Mouse (Mus musculus) neural tube, embryonic 14.5 days (tissue): ENCODE results near the gene Cnga2. TPM values are rescaled to one million over a fixed set of nuclear protein-coding genes. Genes with fewer than 3 reads are reported as not detected.
"Not testable (repeated sequence)": the region's sequence is repeated elsewhere in the genome, so short reads cannot be mapped to it uniquely, and the experiment has no call there.

Experiments
- ATAC-seq: fragments of 200-750 bp; cut with Nextera tagmentation; 2 replicates; pipeline ENCODE4 v1.8.0; 2017; ENCODE audit warnings: low read depth, mild to moderate bottlenecking, moderate TSS enrichment, moderate library complexity
- H3K27ac ChIP-seq: fragments of 300-500 bp; sonication (generic); 2 replicates; pipeline ENCODE4 v1.5.1; 2014; ENCODE audit warnings: low read depth, mild to moderate bottlenecking, control low read depth, low read length, moderate library complexity, mixed read lengths
- H3K27me3 ChIP-seq: fragments of 300-500 bp; sonication (generic); 2 replicates; pipeline ENCODE4 v1.6.1; 2014; ENCODE audit warnings: low read length; ENCODE audit not compliant: control insufficient read depth, insufficient read depth
- H3K36me3 ChIP-seq: fragments of 300-500 bp; sonication (generic); 2 replicates; pipeline ENCODE4 v1.6.1; 2014; ENCODE audit warnings: low read length, mixed read lengths; ENCODE audit not compliant: control insufficient read depth, insufficient read depth
- H3K4me1 ChIP-seq: fragments of 300-500 bp; sonication (generic); 2 replicates; pipeline ENCODE4 v1.6.1; 2014; ENCODE audit warnings: low read length; ENCODE audit not compliant: control insufficient read depth, insufficient read depth
- H3K4me2 ChIP-seq: fragments of 300-500 bp; sonication (generic); 2 replicates; pipeline ENCODE4 v1.6.1; 2014; ENCODE audit warnings: mild to moderate bottlenecking, low read depth, low read length, control low read depth
- H3K4me3 ChIP-seq: fragments of 300-500 bp; sonication (generic); 2 replicates; pipeline ENCODE4 v1.5.1; 2014; ENCODE audit warnings: low read depth, low read length, control low read depth, mixed read lengths
- H3K9ac ChIP-seq: fragments of 300-500 bp; sonication (generic); replicated peaks from 2 replicates; pipeline ENCODE4 v1.6.1; 2014; ENCODE audit warnings: low read depth, mild to moderate bottlenecking, control low read depth, low read length, mixed read lengths
- H3K9me3 ChIP-seq: fragments of 300-500 bp; sonication (generic); 2 replicates; pipeline ENCODE4 v1.6.1; 2016; ENCODE audit warnings: low read length; ENCODE audit not compliant: control insufficient read depth
- WGBS: fragments of 180-500 bp; shearing (Covaris S2); extraction: QIAGEN DNeasy Blood & Tissue Kit; methylation state at CpG from one replicate; pipeline ENCODE4 v1.1.7; 2014; 5-methylcytosine and 5-hydroxymethylcytosine counted together
- polyA plus RNA-seq: library from polyadenylated mRNA; unstranded; fragments of >200 nt; fragmentation: Nextera tagmentation; extraction: Ambion mirVana; gene quantifications from 2 replicates; pipeline ENCODE4 v1.2.1, GENCODE M21; 2014

The Cnga2 gene
- polyA plus RNA-seq, 1 experiment from 2014 or later: 0.15 TPM

DNA sequence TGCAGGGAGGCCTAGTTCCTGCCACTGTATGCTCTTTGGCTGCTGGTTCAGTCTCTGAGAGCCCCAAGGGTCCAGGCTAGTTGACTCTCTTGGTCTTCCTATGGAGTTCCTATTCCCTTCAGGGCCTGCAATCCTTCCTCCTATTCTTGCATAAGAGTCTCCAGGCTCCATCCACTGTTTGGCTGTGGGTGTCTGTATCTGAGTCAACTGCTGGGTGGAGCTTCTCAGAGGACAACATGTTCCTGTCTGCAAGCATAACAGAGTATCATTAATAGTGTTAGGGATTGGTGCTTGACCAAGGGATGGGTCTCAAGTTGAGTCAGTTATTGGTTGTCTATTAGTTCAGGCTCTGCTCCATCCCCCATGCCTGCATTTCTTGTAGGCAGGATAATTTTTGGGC lies 14.0 kb upstream of the Cnga2 start:
- not testable (repeated sequence) for H3K36me3 ChIP-seq, H3K27ac ChIP-seq, H3K4me2 ChIP-seq, H3K4me3 ChIP-seq, ATAC-seq, H3K9me3 ChIP-seq, H3K9ac ChIP-seq, H3K27me3 ChIP-seq, H3K4me1 ChIP-seq

DNA sequence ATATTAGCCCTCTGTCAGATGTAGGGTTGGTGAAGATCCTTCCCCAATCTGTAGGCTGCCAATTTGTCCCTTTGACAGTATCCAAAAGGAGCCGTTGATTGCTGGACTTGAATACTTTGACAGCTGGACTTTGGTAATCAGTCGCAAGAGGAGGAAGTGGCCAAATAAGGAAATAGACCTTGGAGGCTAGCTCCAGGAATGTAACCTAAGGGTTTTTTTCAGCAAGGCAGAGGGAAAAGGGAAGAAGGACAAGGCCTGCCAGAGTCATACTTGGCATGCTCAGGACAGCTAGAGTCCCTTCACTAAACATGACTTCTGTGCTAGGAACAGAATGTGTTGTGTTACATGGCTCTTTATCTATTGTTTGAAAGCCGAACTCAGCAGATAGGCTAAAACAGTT lies 11.2 kb upstream of the Cnga2 start:
- ATAC-seq: no peak
- Histone ChIP-seq H3K36me3 (no peaks in the 10 kb centered on the region), H3K9ac (no peak overlapping the region), H3K4me2 (no peak overlapping the region), H3K4me3 (no peak overlapping the region), H3K4me1 (no peaks in the 10 kb centered on the region), H3K9me3 (no peaks in the 10 kb centered on the region), H3K27ac (no peak overlapping the region), H3K27me3 (no peaks in the 10 kb centered on the region)
- 79% methylated on average over 3 of the region's 3 CpGs for WGBS

DNA sequence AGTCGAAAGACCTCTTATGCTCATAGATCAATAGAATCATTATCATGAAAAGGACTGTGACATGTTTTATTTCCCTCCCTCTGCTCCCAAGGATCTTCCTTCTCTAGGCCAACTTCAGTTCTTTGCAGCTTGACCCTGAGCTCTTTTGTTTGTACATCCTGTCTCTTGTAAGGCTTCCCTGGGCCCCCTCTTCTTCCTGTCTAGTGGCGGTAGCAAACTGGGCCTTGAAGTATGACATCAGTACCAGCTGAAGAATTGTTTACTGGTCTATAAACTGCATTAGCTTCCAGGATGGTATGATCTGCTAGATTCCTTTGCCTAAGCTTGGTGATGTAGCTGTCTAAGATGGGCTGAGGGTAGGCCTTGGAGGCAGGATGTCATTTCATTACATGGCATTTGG lies 10.3 kb upstream of the Cnga2 start:
- WGBS: 52% methylated on average over 2 of the region's 2 CpGs
- H3K4me3 ChIP-seq: no peak overlapping the region

DNA sequence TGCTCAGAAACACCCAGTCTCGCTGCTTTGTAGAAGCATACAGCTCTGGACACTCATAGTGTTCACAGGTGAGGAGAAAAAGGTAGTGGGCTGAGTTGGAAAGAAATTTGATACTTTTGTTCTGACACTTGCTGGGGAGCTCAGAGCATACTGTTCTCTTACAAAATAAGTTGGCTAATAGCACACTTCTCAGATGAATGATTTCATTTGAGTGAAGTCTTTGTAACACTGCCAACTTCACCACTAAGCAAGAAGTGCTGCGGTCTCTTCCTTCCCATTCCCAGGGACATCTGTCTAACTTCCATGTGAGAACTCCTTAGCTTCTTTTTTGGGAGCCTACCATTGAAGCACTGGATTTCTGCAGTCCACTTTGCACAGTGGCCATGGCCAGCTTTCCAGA lies 8.4 kb upstream of the Cnga2 start:
- Histone ChIP-seq H3K4me1 (no peaks in the 10 kb centered on the region), H3K27me3 (no peaks in the 10 kb centered on the region), H3K9me3 (no peaks in the 10 kb centered on the region), H3K9ac (no peak overlapping the region), H3K4me2 (no peak overlapping the region), H3K36me3 (no peaks in the 10 kb centered on the region), H3K4me3 (no peak overlapping the region), H3K27ac (no peak overlapping the region)
- no peak for ATAC-seq
- 74% methylated on average over 2 of the region's 2 CpGs for WGBS

More for the DNA sequence above, 10.3 kb upstream of the Cnga2 start:
- Histone ChIP-seq H3K4me2 (no peak overlapping the region), H3K4me1 (no peaks in the 10 kb centered on the region), H3K27ac (no peak overlapping the region), H3K36me3 (no peaks in the 10 kb centered on the region), H3K9me3 (no peaks in the 10 kb centered on the region), H3K27me3 (no peaks in the 10 kb centered on the region), H3K9ac (no peak overlapping the region)
- no peak for ATAC-seq

DNA sequence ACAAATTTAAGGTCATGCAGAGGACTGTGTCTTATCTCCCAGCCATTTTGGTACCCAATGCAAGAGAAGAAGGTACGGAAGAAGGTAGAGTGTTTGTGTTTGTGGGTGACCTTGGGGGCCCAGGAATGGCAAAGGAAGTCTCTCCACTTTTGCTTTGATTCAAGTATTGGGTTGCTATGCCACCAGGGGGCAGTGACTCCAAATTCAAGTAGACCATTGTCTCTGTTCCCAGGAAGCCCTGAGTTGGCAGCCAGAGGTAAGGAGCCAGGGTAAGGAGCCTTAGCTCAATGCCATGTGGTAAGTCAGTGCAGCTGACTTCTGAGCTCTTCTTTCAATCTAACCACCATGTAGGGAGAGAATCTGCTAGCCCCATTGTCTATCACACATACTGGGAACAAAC lies 7.9 kb upstream of the Cnga2 start:
- Histone ChIP-seq H3K4me1 (no peaks in the 10 kb centered on the region), H3K4me3 (no peak overlapping the region), H3K9me3 (no peaks in the 10 kb centered on the region), H3K36me3 (no peaks in the 10 kb centered on the region), H3K27me3 (no peaks in the 10 kb centered on the region), H3K27ac (no peak overlapping the region), H3K9ac (no peak overlapping the region), H3K4me2 (no peak overlapping the region)
- WGBS: 88% methylated on average over 1 of the region's 1 CpGs
- ATAC-seq: no peak

DNA sequence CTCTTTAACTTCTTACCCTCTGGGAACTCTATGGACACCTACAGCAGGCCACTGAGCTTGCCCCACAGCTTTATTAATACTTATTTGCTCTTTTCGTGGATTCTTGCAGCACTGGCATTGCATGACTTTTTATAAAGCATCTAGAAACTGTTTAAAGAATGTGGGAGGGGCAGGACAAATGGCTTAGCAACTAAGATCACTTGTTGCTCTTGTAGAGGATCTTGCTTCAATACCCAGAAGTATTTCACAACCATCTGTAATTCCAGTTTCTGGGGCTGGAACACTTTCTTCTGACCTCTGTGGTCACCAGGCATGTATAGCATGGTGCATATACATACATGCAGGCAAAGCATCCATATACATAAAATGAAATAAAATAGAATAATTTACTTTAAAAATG lies 4.3 kb downstream of the Cnga2 start:
- H3K4me1 ChIP-seq: no peaks in the 10 kb centered on the region
- H3K27me3 ChIP-seq: no peaks in the 10 kb centered on the region
- no peak overlapping the region for H3K27ac ChIP-seq
- H3K36me3 ChIP-seq: no peaks in the 10 kb centered on the region
- ATAC-seq: no peak
- no peak overlapping the region for H3K4me2 ChIP-seq
- no peak overlapping the region for H3K4me3 ChIP-seq
- 66% methylated on average over 1 of the region's 1 CpGs for WGBS
- H3K9me3 ChIP-seq: no peaks in the 10 kb centered on the region
- no peak overlapping the region for H3K9ac ChIP-seq

DNA sequence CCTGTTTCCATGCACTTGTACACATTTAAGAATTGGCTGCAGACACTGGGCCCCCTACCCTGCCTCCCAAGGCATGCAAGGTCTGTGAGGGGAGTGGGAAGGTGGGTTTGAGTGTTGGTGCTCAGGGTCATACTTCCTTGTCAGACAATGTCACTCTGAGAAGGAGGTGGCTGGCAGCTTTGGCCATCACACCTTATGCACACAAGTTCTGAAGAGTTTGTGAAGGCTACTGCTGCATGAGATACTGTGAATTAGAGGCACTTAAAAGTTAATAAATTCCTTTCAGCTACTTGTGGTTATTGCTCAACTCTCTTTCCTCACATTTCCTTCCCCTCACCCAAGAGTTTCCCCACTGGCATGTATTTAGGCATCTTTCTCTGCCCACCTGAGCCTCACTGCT lies 18.3 kb downstream of the Cnga2 start:
- Histone ChIP-seq H3K9me3 (no peaks in the 10 kb centered on the region), H3K4me2 (no peak overlapping the region), H3K9ac (no peak overlapping the region), H3K4me3 (no peak overlapping the region), H3K36me3 (no peaks in the 10 kb centered on the region), H3K27ac (no peak overlapping the region), H3K4me1 (no peaks in the 10 kb centered on the region), H3K27me3 (no peaks in the 10 kb centered on the region)
- ATAC-seq: no peak

DNA sequence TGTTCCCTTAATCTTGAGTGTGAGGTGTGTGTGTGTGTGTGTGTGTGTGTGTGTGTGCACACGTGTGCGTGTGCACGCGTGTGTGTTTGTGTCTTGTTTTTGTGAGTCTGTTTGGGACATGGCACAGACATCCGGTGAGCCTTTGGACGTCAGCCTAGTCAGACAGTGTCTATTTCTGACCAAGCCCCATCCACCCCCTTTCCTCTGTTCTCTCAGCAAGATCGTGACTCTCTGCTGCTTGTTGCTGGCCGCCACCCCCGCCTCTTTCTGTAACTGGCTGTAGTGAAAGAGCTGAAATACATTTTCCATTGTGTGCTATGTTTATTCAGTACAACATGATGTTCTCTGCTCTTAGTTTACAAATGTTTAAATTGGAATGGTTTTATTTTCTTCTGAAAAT lies 20.6 kb downstream of the Cnga2 start:
- peak; percentile 28; the same call in 1 of the 2 replicates for ATAC-seq
- no peak overlapping the region for H3K4me2 ChIP-seq
- H3K9me3 ChIP-seq: no peaks in the 10 kb centered on the region
- WGBS: 54% methylated on average over 9 of the region's 9 CpGs
- no peaks in the 10 kb centered on the region for H3K36me3 ChIP-seq
- H3K27ac ChIP-seq: no peak overlapping the region
- no peak overlapping the region for H3K4me3 ChIP-seq
- no peaks in the 10 kb centered on the region for H3K4me1 ChIP-seq
- no peak overlapping the region for H3K9ac ChIP-seq
- H3K27me3 ChIP-seq: no peaks in the 10 kb centered on the region

DNA sequence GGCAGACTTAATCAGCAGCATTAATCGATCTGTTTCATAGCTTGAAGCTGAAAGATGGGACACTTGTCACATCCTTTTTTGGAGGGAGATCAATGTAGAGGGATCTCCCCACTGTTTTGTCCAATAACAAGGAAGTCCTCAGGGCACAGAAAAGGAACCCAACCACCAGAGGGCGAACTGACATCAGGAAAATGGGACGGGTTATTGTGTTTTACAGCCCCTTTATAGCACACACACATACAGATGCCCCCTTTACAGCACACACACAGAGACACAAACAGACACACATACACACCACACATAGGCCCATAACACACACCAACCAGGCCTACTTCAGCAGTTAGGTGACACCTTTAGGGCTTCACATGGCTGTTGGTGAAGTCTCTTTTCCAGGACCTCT lies 21.2 kb downstream of the Cnga2 start:
- Histone ChIP-seq H3K4me3 (no peak overlapping the region), H3K4me1 (no peaks in the 10 kb centered on the region), H3K36me3 (no peaks in the 10 kb centered on the region), H3K4me2 (no peak overlapping the region), H3K9ac (no peak overlapping the region), H3K9me3 (no peaks in the 10 kb centered on the region), H3K27ac (no peak overlapping the region), H3K27me3 (no peaks in the 10 kb centered on the region)
- no peak for ATAC-seq
- WGBS: 21% methylated on average over 3 of the region's 3 CpGs

DNA sequence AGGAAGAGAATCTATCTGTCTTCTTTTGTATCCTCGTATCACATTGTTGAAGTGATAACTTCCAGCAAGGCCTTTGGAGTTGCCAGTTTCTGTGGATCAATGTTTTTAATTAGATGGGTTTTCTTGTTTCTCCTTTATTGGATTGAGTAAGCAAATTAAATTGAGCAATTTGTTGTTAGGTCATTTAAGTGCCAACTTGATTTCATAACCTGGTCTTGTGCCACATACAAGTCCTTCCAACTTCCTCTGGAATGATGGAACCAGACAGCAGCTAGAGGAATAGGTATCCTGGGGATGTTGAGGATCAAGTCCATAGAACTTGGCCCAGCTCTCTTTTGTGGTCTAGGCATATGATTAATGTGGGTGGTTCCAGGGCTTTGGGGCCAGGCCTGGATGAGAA lies 30.6 kb downstream of the Cnga2 start:
- H3K9me3 ChIP-seq: no peaks in the 10 kb centered on the region
- no peak overlapping the region for H3K27ac ChIP-seq
- no peak overlapping the region for H3K9ac ChIP-seq
- no peaks in the 10 kb centered on the region for H3K4me1 ChIP-seq
- WGBS: 86% methylated on average over 1 of the region's 1 CpGs
- H3K4me3 ChIP-seq: no peak overlapping the region
- no peaks in the 10 kb centered on the region for H3K27me3 ChIP-seq
- no peaks in the 10 kb centered on the region for H3K36me3 ChIP-seq
- ATAC-seq: no peak
- H3K4me2 ChIP-seq: no peak overlapping the region
